Mouse (Mus musculus) MEL-GATA-1-ER (cell line): Measurements from ENCODE around the gene Dusp5.

ENCODE experiments used
- DNase-seq: peaks from one replicate; pipeline ENCODE4 v3.0.0-alpha.2; 2012; ENCODE audit warnings: low read depth; ENCODE audit errors: extremely low read depth

Dusp5 gene

GRCm38 (mm10) chr19:53517370-53518096 lies 11.4 kb upstream of the Dusp5 start:
- DNase-seq, result no peak

GRCm38 (mm10) chr19:53519549-53519948 lies 9.4 kb upstream of the Dusp5 start:
- DNase-seq, result no peak

- peak; percentile 64 for DNase-seq
These were observed 8.9 kb upstream of the Dusp5 start for GRCm38 (mm10) chr19:53519981-53520380.

GRCm38 (mm10) chr19:53521137-53521795 lies 7.6 kb upstream of the Dusp5 start:
- DNase-seq, result peak; percentile 74

GRCm38 (mm10) chr19:53527480-53527879 lies 1.4 kb upstream of the Dusp5 start:
- no peak for DNase-seq

GRCm38 (mm10) chr19:53528131-53528621 lies 733 bp upstream of the Dusp5 start:
- DNase-seq, result no peak

- DNase-seq, result no peak
These were observed 471 bp downstream of the Dusp5 start for GRCm38 (mm10) chr19:53529455-53529704.

- DNase-seq, result no peak
These were observed 1.0 kb downstream of the Dusp5 start for GRCm38 (mm10) chr19:53529705-53530562.

- no peak for DNase-seq
These were observed 2.5 kb downstream of the Dusp5 start for GRCm38 (mm10) chr19:53531416-53531815.

- no peak for DNase-seq
These were observed 3.1 kb downstream of the Dusp5 start for GRCm38 (mm10) chr19:53532021-53532420.

GRCm38 (mm10) chr19:53532676-53533075 lies 3.8 kb downstream of the Dusp5 start:
- DNase-seq, result no peak

GRCm38 (mm10) chr19:53533236-53533635 lies 4.3 kb downstream of the Dusp5 start:
- no peak for DNase-seq

- peak; percentile 91 for DNase-seq
These were observed 5.1 kb downstream of the Dusp5 start for GRCm38 (mm10) chr19:53533810-53534601.

- no peak for DNase-seq
These were observed 6.0 kb downstream of the Dusp5 start for GRCm38 (mm10) chr19:53534757-53535410.

- DNase-seq, result no peak
These were observed 6.5 kb downstream of the Dusp5 start for GRCm38 (mm10) chr19:53535421-53535820.

- no peak for DNase-seq
These were observed 7.3 kb downstream of the Dusp5 start for GRCm38 (mm10) chr19:53536251-53536650.

- DNase-seq, result no peak
These were observed 8.1 kb downstream of the Dusp5 start for GRCm38 (mm10) chr19:53536731-53537666.

GRCm38 (mm10) chr19:53538024-53538423 lies 9.1 kb downstream of the Dusp5 start:
- no peak for DNase-seq

GRCm38 (mm10) chr19:53538796-53539195 lies 9.9 kb downstream of the Dusp5 start:
- no peak for DNase-seq

GRCm38 (mm10) chr19:53539296-53539695 lies 10.4 kb downstream of the Dusp5 start:
- no peak for DNase-seq
